Mouse (Mus musculus): ENCODE measurements around the gene Iqschfp.
A peak's percentile ranks its signal among the peaks of the same experiment; 100 is the strongest.

DNA sequence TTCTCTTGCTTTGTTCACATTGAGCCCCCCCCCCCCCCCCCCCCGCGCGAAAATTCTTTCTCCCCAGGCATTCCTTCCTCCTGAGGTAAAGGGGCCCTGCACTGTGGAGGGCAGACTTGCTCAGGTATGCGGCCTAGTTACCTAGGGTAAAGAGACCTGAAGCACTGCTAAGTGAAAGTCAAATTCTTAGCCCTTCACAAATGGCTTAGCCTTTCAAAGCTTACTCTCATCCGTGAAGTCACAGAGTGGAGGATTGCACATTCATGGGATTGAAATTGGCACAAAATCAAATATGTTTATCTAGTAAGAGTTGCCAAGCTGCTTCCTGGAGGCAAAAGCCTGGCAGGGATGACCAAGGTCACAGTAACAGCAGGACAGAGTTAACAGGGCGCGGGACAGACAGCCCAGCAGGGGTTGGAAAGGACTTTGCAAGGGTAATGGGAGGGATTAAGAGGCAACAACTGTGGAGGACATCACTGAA, 642.6 kb downstream of the Iqschfp start:
- TF ChIP-seq EP300 (IDR thresholded peaks at IDR 0.05) (peak; percentile 62), CTCF (IDR thresholded peaks at IDR 0.05) (no peak)

Data from lung, postnatal 0 days (tissue).